Mouse (Mus musculus) bone marrow, adult 2 months (tissue): ENCODE measurements around the gene Dmgdh. TPM values are rescaled to one million over a fixed set of nuclear protein-coding genes. Genes with fewer than 3 reads are reported as not detected.

Source experiments
- H3K27ac ChIP-seq: fragments of 200-500 bp; 2 replicates; pipeline ENCODE4 v1.5.1; 2012; ENCODE audit warnings: low read depth, mild to moderate bottlenecking, control low read depth, inconsistent platforms, low read length; ENCODE audit not compliant: control insufficient read depth, poor library complexity, insufficient read depth
- H3K4me1 ChIP-seq: fragments of 200-500 bp; 2 replicates; pipeline ENCODE4 v1.6.1; 2011; ENCODE audit warnings: low read length; ENCODE audit not compliant: control insufficient read depth, insufficient read depth
- H3K4me3 ChIP-seq: fragments of 200-500 bp; replicated peaks from 2 replicates; pipeline ENCODE3; 2011; ENCODE audit warnings: mild to moderate bottlenecking, low read depth, low read length, control low read depth; ENCODE audit not compliant: control insufficient read depth
- CTCF ChIP-seq: fragments of 200-500 bp; IDR thresholded peaks from 2 replicates; pipeline ENCODE4 v1.5.1; 2011; ENCODE audit warnings: low read length, control low read depth; ENCODE audit not compliant: control insufficient read depth, insufficient read depth
- POLR2A ChIP-seq: fragments of 200-500 bp; IDR thresholded peaks from 2 replicates; pipeline ENCODE4 v1.6.1; 2011; ENCODE audit warnings: low read depth, mild to moderate bottlenecking, control low read depth, low read length, borderline replicate concordance; ENCODE audit not compliant: control insufficient read depth
- WGBS: fragments of 180-500 bp; shearing (Covaris S2); methylation state at CpG from one replicate; pipeline ENCODE4 v1.1.7; 2018; 5-methylcytosine and 5-hydroxymethylcytosine counted together
- polyA plus RNA-seq: library from polyadenylated mRNA; stranded (reverse); fragments of >200 nt; gene quantifications from 2 replicates; pipeline ENCODE4 v1.2.4, GENCODE M21; 2011; ENCODE audit warnings: low replicate concordance; ENCODE audit not compliant: missing spikeins, insufficient read depth, insufficient read length

The Dmgdh gene
- polyA plus RNA-seq, 1 experiment: 5.6 TPM

DNA sequence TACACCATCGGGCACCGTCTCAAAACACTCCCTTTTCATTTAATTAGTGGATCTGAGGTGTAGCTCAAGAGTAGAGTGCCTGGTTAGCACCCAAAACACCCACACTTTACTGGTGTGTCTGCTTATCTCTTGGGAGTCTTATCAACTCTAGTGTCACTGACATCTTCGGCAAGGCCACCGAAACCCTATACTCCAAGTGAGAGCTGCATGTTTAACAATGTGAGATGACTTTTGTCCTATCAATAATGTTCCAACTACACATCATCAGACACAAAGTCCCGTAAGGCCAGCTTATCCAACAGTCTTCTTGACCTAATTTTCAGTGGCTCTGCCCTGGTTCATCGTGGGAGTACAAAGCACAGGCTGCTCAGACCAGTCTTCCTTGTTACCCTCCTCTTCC lies 20.9 kb upstream of the Dmgdh start:
- no peak overlapping the region for H3K4me3 ChIP-seq
- TF ChIP-seq CTCF (no peak), POLR2A (no peak)
- WGBS: 75% methylated on average over 6 of the region's 6 CpGs
- no peak overlapping the region for H3K27ac ChIP-seq
- H3K4me1 ChIP-seq: no peaks in the 10 kb centered on the region

GRCm38 (mm10) chr13:93657941-93658340 lies 16.3 kb upstream of the Dmgdh start:
- no peaks in the 10 kb centered on the region for H3K4me1 ChIP-seq
- TF ChIP-seq POLR2A (no peak), CTCF (no peak)
- 86% methylated on average over 5 of the region's 5 CpGs for WGBS

GRCm38 (mm10) chr13:93667586-93667985 lies 6.6 kb upstream of the Dmgdh start:
- TF ChIP-seq POLR2A: no peak
- TF ChIP-seq CTCF: no peak
- WGBS: 77% methylated on average over 4 of the region's 4 CpGs

More at GRCm38 (mm10) chr13:93657941-93658340, 16.3 kb upstream of the Dmgdh start:
- Histone ChIP-seq H3K27ac (no peak overlapping the region), H3K4me3 (no peak overlapping the region)

GRCm38 (mm10) chr13:93672371-93672770 lies 1.9 kb upstream of the Dmgdh start:
- Histone ChIP-seq H3K27ac (no peak overlapping the region), H3K4me1 (no peaks in the 10 kb centered on the region), H3K4me3 (no peak overlapping the region)
- TF ChIP-seq CTCF (no peak), POLR2A (no peak)
- 74% methylated on average over 4 of the region's 4 CpGs for WGBS

More at GRCm38 (mm10) chr13:93667586-93667985, 6.6 kb upstream of the Dmgdh start:
- Histone ChIP-seq H3K4me3 (no peak overlapping the region), H3K4me1 (no peaks in the 10 kb centered on the region), H3K27ac (no peak overlapping the region)

DNA sequence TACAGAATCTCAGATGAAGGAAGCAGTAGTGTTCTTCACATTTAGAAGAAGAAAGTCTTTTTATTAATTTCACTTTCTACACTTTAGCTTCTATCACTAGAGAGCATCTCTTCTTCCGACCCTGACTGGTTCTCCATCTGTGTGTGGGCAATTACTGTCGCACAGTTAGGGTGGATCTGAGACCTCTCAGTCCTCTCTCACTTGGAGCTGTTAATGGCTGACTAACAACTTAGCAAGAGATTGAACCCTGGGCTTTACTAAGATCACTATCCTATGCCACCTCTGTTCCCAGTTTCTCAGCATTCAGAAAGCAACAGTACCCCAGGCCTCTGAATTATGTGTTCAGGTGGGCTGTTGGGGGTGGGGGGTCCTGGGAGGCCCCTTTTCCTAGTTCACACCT lies 937 bp upstream of the Dmgdh start:
- 78% methylated on average over 2 of the region's 2 CpGs for WGBS
- no peaks in the 10 kb centered on the region for H3K4me1 ChIP-seq
- no peak overlapping the region for H3K4me3 ChIP-seq
- H3K27ac ChIP-seq: no peak overlapping the region
- TF ChIP-seq POLR2A (no peak), CTCF (no peak)

- WGBS: 82% methylated on average over 9 of the region's 9 CpGs
- H3K4me3 ChIP-seq: no peak overlapping the region
- H3K27ac ChIP-seq: no peak overlapping the region
- TF ChIP-seq CTCF (no peak), POLR2A (no peak)
- no peaks in the 10 kb centered on the region for H3K4me1 ChIP-seq
Observed at GRCm38 (mm10) chr13:93676864-93677263, 2.6 kb downstream of the Dmgdh start.

GRCm38 (mm10) chr13:93683336-93683735 lies 9.1 kb downstream of the Dmgdh start:
- Histone ChIP-seq H3K27ac (no peak overlapping the region), H3K4me1 (no peaks in the 10 kb centered on the region), H3K4me3 (no peak overlapping the region)
- TF ChIP-seq POLR2A: no peak
- TF ChIP-seq CTCF: no peak

GRCm38 (mm10) chr13:93685226-93685625 lies 11.0 kb downstream of the Dmgdh start:
- TF ChIP-seq CTCF (no peak), POLR2A (no peak)
- Histone ChIP-seq H3K4me1 (no peaks in the 10 kb centered on the region), H3K27ac (no peak overlapping the region), H3K4me3 (no peak overlapping the region)
- WGBS: 80% methylated on average over 4 of the region's 4 CpGs

DNA sequence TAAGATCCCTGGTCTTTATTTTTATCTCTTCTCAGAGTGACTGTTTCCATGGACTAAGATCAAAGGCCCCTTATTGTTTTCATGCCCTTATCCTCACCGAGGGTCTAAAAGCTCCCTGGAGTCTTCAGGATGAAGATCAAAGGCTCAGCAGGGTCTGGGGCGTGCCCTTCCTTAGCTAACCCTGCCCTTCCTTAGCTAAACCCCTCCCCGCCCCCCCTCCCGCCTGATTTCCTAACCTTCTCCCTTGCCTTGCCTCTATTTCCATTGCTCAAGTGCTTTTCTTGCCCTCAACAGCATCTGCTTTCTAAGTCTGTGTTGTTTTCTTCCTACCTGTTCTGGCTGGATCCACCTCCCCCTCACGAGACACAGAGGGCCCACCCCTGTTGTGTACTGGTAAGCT lies 13.1 kb downstream of the Dmgdh start:
- Histone ChIP-seq H3K4me1 (no peaks in the 10 kb centered on the region), H3K4me3 (no peak overlapping the region), H3K27ac (no peak overlapping the region)
- TF ChIP-seq POLR2A: no peak
- TF ChIP-seq CTCF: no peak
- 56% methylated on average over 5 of the region's 5 CpGs for WGBS
